Mouse (Mus musculus) ES-E14 (cell line): Measurements from ENCODE around the gene Paqr8.

Experiments used
- CHD2 ChIP-seq: IDR thresholded peaks from 2 replicates; pipeline ENCODE4 v1.6.1; 2014; ENCODE audit warnings: mild to moderate bottlenecking, low read depth, low read length, inconsistent platforms
- HCFC1 ChIP-seq: IDR thresholded peaks from 2 replicates; pipeline ENCODE4 v1.6.1; 2012; ENCODE audit warnings: low read length, inconsistent platforms, borderline replicate concordance; ENCODE audit not compliant: insufficient read depth
- ZNF384 ChIP-seq: IDR thresholded peaks from 2 replicates; pipeline ENCODE4 v1.6.1; 2012; ENCODE audit warnings: low read depth, low read length, inconsistent platforms

- TF ChIP-seq ZNF384: no peak
- no peak for TF ChIP-seq CHD2
- no peak for TF ChIP-seq HCFC1
Measured at GRCm38 (mm10) chr1:20900336-20900735, 9.9 kb downstream of the Paqr8 start.
